Mouse (Mus musculus): ENCODE data around the gene Rusc2. TPM values are rescaled to one million over a fixed set of nuclear protein-coding genes. Genes with fewer than 3 reads are reported as not detected.
A peak's percentile ranks its signal among the peaks of the same experiment; 100 is the strongest.

The Rusc2 gene
- 7.4 and 8.4 TPM in 2 replicates for polyA plus RNA-seq (2016; fragmentation: Nextera tagmentation; extraction: Ambion mirVana)

DNA sequence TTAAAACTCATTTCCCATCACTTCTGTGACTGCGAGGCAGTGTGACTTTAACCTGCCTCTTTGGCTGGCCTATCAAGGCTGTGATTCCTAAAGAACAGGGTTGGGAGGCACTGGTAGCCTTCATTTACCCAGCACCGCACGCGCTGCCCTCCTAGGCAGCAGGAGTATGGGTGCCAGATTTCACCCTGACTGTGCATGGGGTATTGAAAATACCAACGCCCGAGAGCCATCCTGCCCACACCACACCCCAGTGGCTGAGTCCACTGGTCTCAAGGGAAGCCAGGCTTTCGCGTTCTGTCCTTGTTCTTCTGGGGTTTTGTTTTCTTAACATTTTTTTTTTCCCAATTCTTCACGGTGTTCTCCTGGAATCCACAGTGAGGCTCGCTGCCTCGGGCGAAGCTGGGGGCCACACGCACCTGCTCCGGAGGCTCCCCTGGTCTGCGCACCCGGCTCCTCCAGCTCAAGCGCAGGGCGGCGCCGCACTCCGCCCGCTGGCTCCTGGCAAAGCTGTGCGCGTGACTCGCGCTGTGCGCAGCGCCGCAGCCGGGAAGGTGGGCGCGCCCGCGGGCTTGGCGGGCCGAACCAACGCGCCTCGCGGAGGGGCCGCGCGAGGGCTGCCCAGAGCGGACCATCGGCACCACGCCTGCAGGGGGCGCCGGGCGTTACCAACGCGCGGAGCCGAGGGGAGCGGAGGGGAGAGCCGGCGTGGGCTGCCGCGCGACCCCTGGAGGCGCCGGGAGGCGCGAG lies at the start of gene Rusc2:
Gene Rusc2, plus strand, starts transcription at position 572 of the 747 bp plus-strand sequence.
- Histone ChIP-seq H3K4me3 (peak within 1 kb of the TSS; percentile 80), H3K27ac (peak within 1 kb of the TSS; percentile 87), H3K27me3 (ENCODE audit: poor library complexity, severe bottlenecking) (peaks cover 31% of the 10 kb centered on the region), H3K4me1 (peaks cover 21% of the 10 kb centered on the region), H3K9me3 (no peaks in the 10 kb centered on the region), H3K36me3 (replicated peaks) (no peaks in the 10 kb centered on the region)
- peak; percentile 73 for DNase-seq (ENCODE audit: extremely low spot score, low spot score)
- 1% methylated on average over 63 of the region's 63 CpGs for WGBS

DNA sequence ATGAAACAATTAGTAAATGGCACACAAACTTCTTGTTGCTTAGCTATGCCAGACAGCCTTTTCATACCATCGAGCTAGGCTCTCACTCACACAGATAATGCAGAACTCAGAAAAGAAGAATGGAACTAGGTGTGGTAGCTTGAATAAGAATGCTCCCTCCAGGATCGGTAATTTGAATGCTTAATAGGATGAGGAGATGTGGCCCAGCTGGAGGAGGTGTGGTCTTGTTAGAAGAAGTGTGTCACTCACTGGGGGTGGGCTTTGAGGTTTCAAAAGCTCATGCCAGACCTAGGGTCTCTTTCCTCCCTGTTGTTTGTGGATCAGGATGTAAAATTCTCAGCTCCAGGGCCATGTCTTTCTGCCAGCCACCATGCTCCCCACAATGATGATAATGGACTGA lies 47.0 kb upstream of the Rusc2 start:
- H3K4me1 ChIP-seq: no peaks in the 10 kb centered on the region
- WGBS: 58% methylated on average over 2 of the region's 2 CpGs
- peaks cover 12% of the 10 kb centered on the region; the same call in 1 of the 2 replicates for H3K9me3 ChIP-seq
- H3K27ac ChIP-seq: no peak overlapping the region
- H3K36me3 ChIP-seq (replicated peaks): no peaks in the 10 kb centered on the region
- DNase-seq (ENCODE audit: extremely low spot score, low spot score): no peak
- no peaks in the 10 kb centered on the region for H3K27me3 ChIP-seq (ENCODE audit: poor library complexity, severe bottlenecking)
- H3K4me3 ChIP-seq: no peak overlapping the region

DNA sequence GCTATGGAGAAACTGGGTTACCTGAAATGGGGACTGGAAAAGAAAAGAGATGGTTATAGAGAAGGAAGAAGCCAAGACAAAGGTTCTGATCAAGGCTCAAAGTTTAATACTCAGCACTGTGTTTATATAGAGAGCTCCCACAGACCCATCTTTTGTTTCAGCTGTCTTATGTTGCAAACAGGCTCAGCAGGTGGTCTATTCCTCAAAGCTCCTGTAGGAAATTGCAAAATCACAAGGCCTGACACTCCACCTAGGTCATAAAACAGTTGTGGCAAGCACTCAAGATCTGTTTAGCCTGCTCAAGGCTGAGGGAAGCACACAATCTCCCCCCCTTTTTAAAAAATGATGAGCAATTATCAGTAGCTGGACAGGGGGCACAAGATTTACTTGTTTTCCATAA lies 45.6 kb upstream of the Rusc2 start:
- Histone ChIP-seq H3K27me3 (ENCODE audit: poor library complexity, severe bottlenecking) (no peaks in the 10 kb centered on the region), H3K27ac (no peak overlapping the region), H3K9me3 (peaks cover 12% of the 10 kb centered on the region; the same call in 1 of the 2 replicates), H3K36me3 (replicated peaks) (no peaks in the 10 kb centered on the region), H3K4me3 (no peak overlapping the region), H3K4me1 (no peaks in the 10 kb centered on the region)
- DNase-seq (ENCODE audit: extremely low spot score, low spot score): no peak

DNA sequence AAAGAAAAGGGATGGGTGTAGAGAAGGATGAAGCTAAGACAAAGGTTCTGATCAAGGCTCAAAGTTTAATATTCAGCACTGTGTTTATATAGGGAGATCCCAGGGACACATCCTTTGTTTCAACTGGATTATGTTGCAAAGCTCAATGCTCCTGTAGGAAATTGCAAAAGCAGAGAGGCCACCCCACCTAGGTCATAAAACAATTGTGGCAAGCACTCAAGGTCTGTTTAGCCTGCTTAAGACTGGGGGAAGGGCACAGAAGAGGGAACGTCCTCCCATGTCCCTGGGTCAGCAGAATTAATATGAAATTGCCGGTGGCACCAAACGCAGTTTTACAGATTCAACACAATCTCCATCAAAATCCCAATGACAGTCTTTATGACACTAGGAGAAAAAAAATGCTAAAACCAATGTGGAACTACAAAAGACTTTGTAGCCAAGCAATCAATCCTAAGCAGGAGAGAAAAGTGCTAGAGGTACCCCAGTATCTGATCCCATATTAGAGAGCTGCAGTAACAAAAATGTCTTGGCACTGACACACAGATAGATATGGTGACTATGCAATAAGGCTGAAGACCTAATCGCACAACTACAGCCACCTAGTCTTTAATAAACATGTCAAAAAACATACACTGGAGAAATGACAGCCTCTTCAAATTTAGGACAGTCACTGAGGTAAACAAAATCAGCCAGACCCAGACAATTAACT lies 41.5 kb upstream of the Rusc2 start:
- 83% methylated on average over 4 of the region's 4 CpGs for WGBS

DNA sequence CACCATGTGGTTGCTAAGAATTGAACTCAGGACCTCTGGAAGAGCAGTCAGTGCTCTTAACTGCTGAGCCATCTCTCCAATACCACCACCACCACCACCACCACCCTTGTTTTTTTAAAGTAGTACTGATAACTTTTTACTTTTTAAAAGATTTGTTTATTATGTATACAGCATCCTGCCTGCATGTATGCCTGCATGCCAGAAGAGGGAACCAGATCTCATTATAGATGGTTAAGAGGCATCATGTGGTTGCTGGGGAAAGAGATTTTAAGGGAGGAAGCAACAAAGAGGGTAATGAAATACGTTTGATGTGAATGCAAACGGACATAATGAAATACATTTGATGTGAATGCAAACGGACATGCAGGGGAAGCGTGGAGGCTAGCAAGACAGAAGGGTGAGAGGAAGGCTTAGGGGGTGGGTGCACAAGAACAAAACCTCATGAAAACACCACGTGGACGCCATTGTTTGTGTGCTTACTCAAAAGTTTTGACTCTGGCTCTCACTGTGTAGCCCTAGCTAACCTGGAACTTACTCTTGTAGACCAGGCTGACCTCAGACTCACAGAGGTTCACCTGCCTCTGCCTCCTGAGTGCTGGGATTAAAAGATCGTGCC lies 40.4 kb upstream of the Rusc2 start:
- no peak for DNase-seq (ENCODE audit: extremely low spot score, low spot score)

More for the DNA sequence above, 41.5 kb upstream of the Rusc2 start:
- Histone ChIP-seq H3K4me3 (no peak overlapping the region), H3K4me1 (no peaks in the 10 kb centered on the region), H3K27ac (no peak overlapping the region), H3K27me3 (ENCODE audit: poor library complexity, severe bottlenecking) (no peaks in the 10 kb centered on the region), H3K9me3 (peaks cover 12% of the 10 kb centered on the region; the same call in 1 of the 2 replicates), H3K36me3 (replicated peaks) (no peaks in the 10 kb centered on the region)
- no peak for DNase-seq (ENCODE audit: extremely low spot score, low spot score)

DNA sequence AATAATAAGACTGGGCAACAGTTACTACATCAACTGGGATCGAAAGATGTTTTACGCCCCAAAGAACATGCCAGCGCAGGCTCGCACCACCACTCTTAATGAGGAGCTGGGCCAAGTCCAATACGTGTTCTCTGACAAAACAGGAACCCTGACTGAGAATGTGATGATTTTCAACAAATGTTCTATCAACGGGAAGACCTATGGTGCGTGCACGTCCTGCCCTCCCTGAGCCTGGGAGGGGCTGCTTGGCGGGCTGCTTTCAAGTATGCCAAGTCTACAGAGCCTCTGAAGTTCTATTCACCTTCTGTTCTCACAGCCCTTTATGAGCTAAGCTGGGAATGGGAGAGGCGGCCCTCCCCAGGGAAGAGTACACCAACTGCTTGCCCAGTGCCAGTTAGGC lies 39.3 kb upstream of the Rusc2 start:
- Histone ChIP-seq H3K4me3 (no peak overlapping the region), H3K4me1 (no peaks in the 10 kb centered on the region), H3K27ac (no peak overlapping the region), H3K9me3 (no peaks in the 10 kb centered on the region), H3K27me3 (ENCODE audit: poor library complexity, severe bottlenecking) (no peaks in the 10 kb centered on the region), H3K36me3 (replicated peaks) (no peaks in the 10 kb centered on the region)
- WGBS: 92% methylated on average over 10 of the region's 10 CpGs
- no peak for DNase-seq (ENCODE audit: extremely low spot score, low spot score)

More for the DNA sequence above, 40.4 kb upstream of the Rusc2 start:
- no peaks in the 10 kb centered on the region for H3K36me3 ChIP-seq (replicated peaks)
- no peaks in the 10 kb centered on the region for H3K4me1 ChIP-seq
- 67% methylated on average over 7 of the region's 7 CpGs for WGBS
- H3K27me3 ChIP-seq (ENCODE audit: poor library complexity, severe bottlenecking): no peaks in the 10 kb centered on the region
- peaks cover 6% of the 10 kb centered on the region; the same call in 1 of the 2 replicates for H3K9me3 ChIP-seq
- no peak overlapping the region for H3K27ac ChIP-seq
- H3K4me3 ChIP-seq: no peak overlapping the region

DNA sequence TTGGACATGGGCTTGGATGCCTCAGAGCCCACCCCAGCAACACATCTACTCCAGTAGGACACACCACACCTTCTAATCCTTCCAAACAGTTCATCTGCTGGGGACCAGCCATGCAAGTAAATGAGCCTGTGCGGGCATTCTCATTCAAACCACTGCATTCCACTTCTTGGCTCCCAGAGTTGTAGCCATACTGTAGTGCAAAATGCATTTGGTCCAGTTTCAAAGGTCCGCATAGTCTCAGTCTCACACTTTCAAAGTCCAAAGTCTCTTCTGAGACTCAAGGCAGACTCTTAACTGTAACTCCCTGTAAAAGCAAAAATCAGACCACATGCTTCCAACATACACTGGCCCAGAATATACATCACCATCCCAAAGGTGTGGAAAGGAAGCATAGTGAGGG lies 36.8 kb upstream of the Rusc2 start:
- no peak for DNase-seq (ENCODE audit: extremely low spot score, low spot score)
- 82% methylated on average over 2 of the region's 2 CpGs for WGBS
- Histone ChIP-seq H3K27ac (no peak overlapping the region), H3K4me3 (no peak overlapping the region), H3K27me3 (ENCODE audit: poor library complexity, severe bottlenecking) (no peaks in the 10 kb centered on the region), H3K36me3 (replicated peaks) (no peaks in the 10 kb centered on the region), H3K9me3 (no peaks in the 10 kb centered on the region), H3K4me1 (no peaks in the 10 kb centered on the region)

DNA sequence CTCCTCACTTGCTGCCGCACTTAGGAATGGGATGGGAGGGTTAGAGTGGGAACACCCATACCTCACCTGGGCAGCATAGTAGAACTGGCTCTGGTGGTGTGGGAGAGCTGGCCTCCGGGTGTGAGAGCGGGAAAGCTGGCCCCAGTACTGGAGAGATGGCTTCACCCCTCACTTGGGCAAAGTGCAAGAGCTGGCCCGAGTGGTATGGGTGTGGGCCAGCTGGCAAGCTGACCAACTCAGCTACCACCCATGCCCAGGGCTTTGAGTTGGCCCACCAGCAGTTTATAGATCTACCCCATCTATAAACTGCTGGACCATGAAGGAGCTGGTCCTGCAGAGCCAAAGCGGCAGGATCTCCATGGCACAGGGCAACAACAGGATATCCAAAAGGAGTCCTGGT lies 32.6 kb upstream of the Rusc2 start:
- Histone ChIP-seq H3K4me3 (no peak overlapping the region), H3K9me3 (no peaks in the 10 kb centered on the region), H3K36me3 (replicated peaks) (no peaks in the 10 kb centered on the region), H3K4me1 (no peaks in the 10 kb centered on the region), H3K27ac (no peak overlapping the region), H3K27me3 (ENCODE audit: poor library complexity, severe bottlenecking) (no peaks in the 10 kb centered on the region)
- 91% methylated on average over 5 of the region's 5 CpGs for WGBS
- DNase-seq (ENCODE audit: extremely low spot score, low spot score): no peak

DNA sequence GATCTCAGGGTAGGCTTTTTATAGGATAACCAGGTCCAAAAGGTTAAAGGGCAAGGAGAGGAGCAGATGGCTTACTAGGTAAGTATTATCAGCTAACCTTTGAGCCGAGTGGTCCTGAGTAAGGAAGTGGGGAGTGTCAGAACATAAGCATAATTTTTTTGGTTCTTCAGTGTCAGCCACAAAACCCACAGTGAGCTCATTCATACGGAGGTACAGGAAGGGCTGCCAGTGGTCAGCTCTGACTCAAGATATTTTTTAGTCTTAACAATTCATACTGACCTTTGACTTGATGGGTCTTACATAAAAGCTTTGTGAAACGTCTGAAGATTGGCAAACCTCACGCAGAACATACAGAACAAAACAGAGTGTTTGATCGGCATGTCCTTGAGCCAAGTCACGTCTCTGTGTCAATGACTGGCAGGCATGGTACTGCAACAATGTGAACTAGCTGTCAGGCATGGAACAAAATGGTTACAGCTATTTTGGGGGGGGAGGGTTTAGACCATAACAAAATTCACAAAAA lies 31.7 kb upstream of the Rusc2 start:
- Histone ChIP-seq H3K9me3 (no peaks in the 10 kb centered on the region), H3K27me3 (ENCODE audit: poor library complexity, severe bottlenecking) (no peaks in the 10 kb centered on the region), H3K27ac (no peak overlapping the region), H3K4me3 (no peak overlapping the region), H3K36me3 (replicated peaks) (no peaks in the 10 kb centered on the region), H3K4me1 (no peaks in the 10 kb centered on the region)
- no peak for DNase-seq (ENCODE audit: extremely low spot score, low spot score)
- WGBS: 88% methylated on average over 6 of the region's 6 CpGs

DNA sequence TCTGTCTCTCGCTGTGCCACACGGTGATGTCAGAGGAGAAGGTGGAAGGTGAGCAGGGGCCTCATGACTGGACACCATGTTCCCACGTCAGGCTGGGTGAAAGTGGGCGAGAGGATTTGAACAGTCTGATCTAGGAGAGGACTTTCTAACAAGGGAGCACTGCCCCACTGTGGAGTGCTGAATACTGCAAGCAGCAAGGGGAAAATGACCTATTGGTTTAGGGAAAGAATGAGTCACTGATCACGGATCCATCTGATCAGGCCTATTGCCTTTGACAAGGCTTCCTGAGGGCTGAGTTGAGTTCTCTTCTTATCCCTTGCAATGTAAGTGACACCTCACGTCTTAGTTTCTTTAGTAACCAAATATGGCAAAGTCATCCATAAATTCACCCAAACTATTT lies 28.1 kb upstream of the Rusc2 start:
- no peaks in the 10 kb centered on the region for H3K4me1 ChIP-seq
- H3K9me3 ChIP-seq: no peaks in the 10 kb centered on the region
- H3K4me3 ChIP-seq: no peak overlapping the region
- no peak for DNase-seq (ENCODE audit: extremely low spot score, low spot score)
- no peak overlapping the region for H3K27ac ChIP-seq
- H3K27me3 ChIP-seq (ENCODE audit: poor library complexity, severe bottlenecking): no peaks in the 10 kb centered on the region
- WGBS: 91% methylated on average over 6 of the region's 6 CpGs
- H3K36me3 ChIP-seq (replicated peaks): no peaks in the 10 kb centered on the region

DNA sequence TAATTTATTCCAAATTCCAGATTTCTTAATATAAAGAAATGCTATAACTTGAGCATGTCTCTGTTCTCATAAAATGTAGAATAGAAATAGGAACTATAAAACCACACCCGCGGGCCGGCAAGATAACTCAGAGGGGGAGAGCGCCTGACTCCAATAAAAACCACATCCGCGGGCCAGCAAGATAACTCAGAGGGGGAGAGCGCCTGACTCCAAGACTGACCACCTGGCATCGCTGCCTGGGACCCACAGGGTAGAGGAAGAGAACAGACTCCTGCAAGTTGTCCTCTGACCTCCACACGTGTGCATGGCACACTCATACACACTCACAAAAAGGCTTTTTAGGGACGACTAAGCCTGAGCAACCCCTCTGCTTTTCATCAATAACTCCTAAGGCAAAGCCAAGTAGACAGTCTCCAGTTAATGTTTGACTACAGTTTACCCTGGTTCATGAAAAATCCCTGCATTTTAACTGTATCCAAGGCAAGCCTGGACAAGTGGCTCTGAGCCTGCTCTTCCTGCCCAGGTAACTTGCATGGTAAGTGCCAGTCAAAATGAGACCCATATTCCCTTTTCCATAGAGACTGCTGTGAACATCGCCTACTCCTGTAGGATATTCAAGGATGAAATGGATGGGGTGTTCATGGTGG lies 16.7 kb upstream of the Rusc2 start:
- Histone ChIP-seq H3K9me3 (0 out of 2 replicates have a peak, but pooled peaks cover under 1% of the 10 kb centered on the region), H3K4me3 (no peak overlapping the region), H3K36me3 (replicated peaks) (no peaks in the 10 kb centered on the region), H3K4me1 (no peaks in the 10 kb centered on the region), H3K27ac (no peak overlapping the region), H3K27me3 (ENCODE audit: poor library complexity, severe bottlenecking) (no peaks in the 10 kb centered on the region)
- no peak for DNase-seq (ENCODE audit: extremely low spot score, low spot score)
- WGBS: 92% methylated on average over 11 of the region's 11 CpGs

DNA sequence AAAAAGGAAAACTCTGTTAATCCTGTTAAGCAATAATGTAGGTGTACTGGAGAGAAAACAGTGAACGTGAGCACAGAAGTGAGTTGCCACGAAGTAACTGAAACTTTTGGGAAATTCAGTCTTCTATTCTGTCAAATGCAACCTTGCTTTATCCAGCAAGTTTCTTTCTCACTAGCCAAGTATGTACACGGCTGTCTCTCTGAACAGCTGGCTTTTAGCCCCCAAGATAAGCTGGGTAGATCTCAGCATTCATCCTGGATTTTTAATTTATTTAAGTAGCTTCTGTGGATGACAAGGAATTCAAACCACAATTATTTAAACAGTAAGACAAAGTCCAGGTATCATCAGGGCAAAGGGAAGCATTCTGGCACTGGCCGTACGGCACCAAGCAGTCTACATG lies 14.5 kb upstream of the Rusc2 start:
- H3K9me3 ChIP-seq: no peaks in the 10 kb centered on the region
- no peaks in the 10 kb centered on the region for H3K4me1 ChIP-seq
- no peak overlapping the region for H3K27ac ChIP-seq
- H3K27me3 ChIP-seq (ENCODE audit: poor library complexity, severe bottlenecking): no peaks in the 10 kb centered on the region
- no peak overlapping the region for H3K4me3 ChIP-seq
- WGBS: 89% methylated on average over 5 of the region's 5 CpGs
- no peak for DNase-seq (ENCODE audit: extremely low spot score, low spot score)
- H3K36me3 ChIP-seq (replicated peaks): no peaks in the 10 kb centered on the region

Measured in forebrain, embryonic 10.5 days (tissue).